Mouse (Mus musculus) kidney, adult 2 months (tissue): ENCODE measurements around the gene Pex19.

Experiments used
- CTCF ChIP-seq: fragments of 200-500 bp; conservative IDR thresholded peaks from 2 replicates; pipeline ENCODE4 v1.5.1; 2011; ENCODE audit warnings: low read depth, mild to moderate bottlenecking, control low read depth, low read length, moderate library complexity, mixed read lengths; ENCODE audit not compliant: insufficient read depth, insufficient read length
- POLR2A ChIP-seq: fragments of 200-500 bp; IDR thresholded peaks from one replicate; pipeline ENCODE4 v1.6.1; 2011; ENCODE audit warnings: low read depth, low read length, control low read depth

GRCm38 (mm10) chr1:172095202-172095601 is 31.4 kb upstream of the Pex19 start:
- TF ChIP-seq CTCF (no peak), POLR2A (no peak)
